Mouse (Mus musculus) T-helper 1 cell (primary cell): ENCODE measurements at regions not wholly inside any gene's neighbourhood (a gene's known extent, or its start where the extent isn't known, plus 50 kb on each side); places are given as distances from the start of the nearest gene placed in this dataset.

ENCODE experiments used
- in situ Hi-C: fragments of 300-600 bp; cut with MboI, MseI; formaldehyde crosslinking; loops from one replicate; pipeline ENCODE4 v1.15.1; 2025; ENCODE audit warnings: high pct_unique_total_duplicates

DNA sequence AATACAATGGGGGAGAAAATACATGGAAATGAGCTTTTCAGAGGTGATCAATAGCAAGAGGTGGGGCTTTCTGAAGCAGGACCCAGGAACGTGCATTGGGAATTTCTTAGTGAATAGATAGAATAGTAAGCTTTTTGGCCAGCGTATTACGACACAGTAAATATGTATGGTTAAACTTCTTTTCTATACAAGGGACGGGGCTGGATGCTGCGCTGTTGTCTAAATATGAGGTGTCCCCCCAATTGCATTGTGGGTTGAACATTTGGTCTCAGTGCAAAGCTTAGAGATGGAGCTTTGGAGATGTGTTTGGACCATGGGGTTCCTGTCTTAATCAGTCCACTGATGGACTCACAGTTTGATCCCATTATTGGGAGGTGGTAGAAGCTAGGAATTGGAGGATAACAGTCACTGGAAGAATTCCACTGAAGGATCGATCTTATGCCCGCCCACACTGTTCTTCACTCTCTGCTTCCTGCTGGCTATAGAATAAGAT, 168.6 kb downstream of the Gm19410 start:
- in situ Hi-C loops = no loop called here

DNA sequence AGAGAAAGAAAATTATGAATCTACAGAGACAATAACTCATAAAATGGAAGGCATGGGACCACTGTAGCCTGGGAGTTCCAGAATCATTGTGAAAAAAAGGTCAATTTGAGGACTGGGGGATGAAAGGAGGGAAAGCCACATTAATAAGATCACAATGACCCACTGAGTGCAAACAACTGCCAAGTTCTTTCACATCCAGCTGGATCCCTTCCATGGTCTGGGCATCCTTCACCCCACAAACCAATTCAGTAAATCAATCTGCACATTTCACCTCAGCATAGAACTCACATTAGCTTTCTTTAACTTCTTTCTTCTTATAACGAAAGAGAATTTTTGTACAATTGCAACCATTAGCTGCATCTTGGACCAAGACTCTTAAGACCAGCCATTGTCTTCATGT, 169.4 kb downstream of the Gm19410 start:
- in situ Hi-C loops = no loop called here

GRCm38 (mm10) chr8:35939199-35939598, 173.6 kb downstream of the Gm19410 start:
- in situ Hi-C loops = no loop called here

DNA sequence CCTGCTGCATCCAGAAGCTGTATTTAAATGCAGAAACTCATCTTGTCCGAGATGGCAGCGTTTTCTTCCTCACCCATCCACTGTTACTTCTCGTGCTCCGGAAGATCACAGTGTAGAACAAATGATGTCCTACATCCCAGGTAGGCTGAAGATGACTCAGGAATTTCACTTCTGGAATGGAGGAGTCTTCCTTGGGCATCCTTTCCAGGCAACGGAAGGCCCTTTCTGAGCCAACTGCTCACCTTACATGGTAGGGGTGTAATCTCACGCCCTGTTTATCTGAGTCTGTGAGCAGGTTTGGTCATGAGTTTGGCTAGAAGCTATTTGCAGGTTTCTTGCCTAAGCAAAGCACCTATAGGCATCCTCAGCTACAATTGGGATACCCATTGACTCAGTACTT, 176.9 kb downstream of the Gm19410 start:
- in situ Hi-C loops = no loop called here

GRCm38 (mm10) chr8:35943686-35944085, 178.1 kb downstream of the Gm19410 start:
- in situ Hi-C loops = no loop called here

DNA sequence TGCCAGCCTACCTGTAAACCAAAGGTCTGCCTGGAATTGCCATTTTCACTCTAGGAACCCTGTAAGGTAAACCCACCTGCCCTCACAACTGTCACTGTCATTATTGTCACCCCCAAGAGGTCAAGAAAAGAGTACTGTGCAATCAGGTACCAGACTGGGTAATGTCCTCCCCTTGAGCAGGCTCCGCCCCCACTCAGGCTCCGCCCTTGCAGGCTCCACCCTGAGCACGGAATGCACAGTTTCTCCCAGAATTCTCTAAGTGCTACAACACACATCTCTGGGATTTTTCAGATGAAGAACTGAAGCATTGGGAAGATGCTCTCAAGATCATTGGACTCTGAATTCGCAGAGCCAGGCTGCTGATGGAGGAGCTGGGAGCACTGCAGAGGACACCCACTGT, 178.9 kb downstream of the Gm19410 start:
- in situ Hi-C loops = no loop called here

DNA sequence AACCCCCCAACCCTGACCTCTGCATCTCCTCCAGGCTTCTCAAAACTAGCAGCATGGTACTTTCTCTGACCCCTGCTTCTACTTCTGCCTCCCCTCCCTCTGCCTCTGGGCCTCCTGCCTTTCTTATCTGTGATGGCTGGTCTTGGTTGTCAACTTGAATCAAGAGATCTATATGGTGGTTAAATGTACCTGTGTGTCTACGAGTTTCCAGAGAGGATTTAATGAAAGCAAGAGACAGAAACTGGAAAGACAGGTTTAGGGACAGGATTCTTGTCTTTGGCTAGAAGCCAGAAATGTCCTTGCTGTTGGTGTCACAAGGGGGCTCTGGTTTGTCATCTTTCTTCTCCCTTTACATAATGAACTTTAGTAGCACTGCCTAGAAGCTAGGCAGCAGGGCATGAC, 180.9 kb downstream of the Gm19410 start:
- in situ Hi-C loops = no loop called here

DNA sequence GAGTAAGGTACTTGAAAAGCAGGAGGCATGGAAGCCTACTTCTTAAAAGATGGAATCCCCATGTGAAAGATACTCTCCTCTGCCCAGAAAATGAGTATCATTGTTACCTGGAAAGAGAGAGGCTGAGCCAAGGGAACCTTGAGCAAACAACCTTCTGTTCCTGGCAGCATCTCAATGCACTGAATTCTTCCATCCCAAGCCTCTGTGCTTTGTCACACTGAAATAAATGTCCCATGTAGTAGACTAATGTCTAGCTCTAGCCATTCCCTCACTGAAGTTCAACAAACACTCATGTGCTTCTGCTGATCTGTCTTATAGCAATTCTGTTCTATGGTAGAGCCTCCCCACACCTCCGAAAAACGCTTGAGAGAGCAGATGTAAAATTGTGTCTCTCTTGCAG, 182.6 kb downstream of the Gm19410 start:
- in situ Hi-C loops = no loop called here

- in situ Hi-C loops = no loop called here
Observed at GRCm38 (mm10) chr8:35948751-35949183, 183.2 kb downstream of the Gm19410 start.

DNA sequence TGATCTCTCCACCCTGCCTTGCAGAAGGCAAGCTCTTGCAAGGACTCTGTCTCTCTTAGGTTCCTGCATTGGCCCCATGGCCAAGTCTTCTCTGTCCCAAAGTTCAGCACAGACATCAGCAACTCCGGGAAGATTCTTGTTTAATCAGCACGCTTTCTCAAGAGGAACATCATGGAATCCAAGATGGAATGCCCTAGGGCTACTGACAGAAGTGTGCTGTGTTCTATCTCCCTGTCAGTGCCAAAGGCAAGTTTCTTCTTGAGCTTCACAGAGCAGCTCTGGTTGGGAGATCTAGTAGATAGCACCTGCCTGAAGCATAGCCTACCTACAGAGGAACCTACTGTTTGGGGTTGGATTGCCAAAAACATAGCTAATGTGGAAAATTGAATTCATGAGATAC, 189.9 kb downstream of the Gm19410 start:
- in situ Hi-C loops = no loop called here

- in situ Hi-C loops = no loop called here
Observed at GRCm38 (mm10) chr8:35956319-35956718, 190.7 kb downstream of the Gm19410 start.

GRCm38 (mm10) chr8:35959201-35959600, 193.6 kb downstream of the Gm19410 start:
- in situ Hi-C loops = no loop called here

- in situ Hi-C loops = no loop called here
Observed at GRCm38 (mm10) chr8:35960867-35961614, 195.5 kb downstream of the Gm19410 start.

GRCm38 (mm10) chr8:35961615-35962220, 196.1 kb downstream of the Gm19410 start:
- in situ Hi-C loops = no loop called here

GRCm38 (mm10) chr8:35964932-35965331, 199.3 kb downstream of the Gm19410 start:
- in situ Hi-C loops = no loop called here

DNA sequence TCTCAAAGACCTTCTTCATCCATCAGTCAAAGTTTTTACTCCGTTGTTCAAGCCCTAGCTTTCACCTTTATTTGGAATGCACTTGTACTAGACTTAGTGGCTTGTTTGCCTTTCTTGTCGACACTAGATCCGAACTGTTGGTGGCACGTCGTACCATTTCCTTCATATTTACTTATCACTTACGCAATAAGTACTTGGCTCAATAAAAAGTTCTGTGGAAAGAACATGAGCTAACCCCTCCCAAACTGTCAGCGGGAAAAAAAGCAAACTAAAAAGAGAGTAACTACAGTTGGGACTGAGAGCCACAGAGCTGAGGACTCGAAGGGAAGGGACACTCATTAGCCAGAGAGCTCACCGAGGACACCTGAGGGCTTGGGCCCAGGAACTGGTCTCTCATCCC, 202.8 kb downstream of the Gm19410 start:
- in situ Hi-C loops = no loop called here

DNA sequence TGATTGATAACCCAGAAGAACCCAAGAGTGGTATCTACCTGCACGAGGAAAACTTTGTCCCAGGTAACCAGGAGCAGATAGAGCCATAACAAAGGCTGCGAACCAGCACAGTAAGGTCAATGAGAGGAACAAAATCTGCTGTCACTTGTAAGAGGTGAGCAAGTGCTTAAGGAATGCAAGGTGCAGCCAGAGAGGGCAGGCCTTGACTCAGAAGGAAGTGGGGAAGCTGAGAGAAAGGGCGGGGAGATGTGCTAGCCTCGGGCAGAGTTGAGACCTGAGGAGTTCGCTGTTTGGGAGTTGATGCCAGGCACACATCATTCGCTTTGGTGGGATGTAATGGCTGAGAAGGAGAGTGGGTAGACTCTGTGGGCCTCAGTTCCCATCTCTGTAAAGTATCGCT, 205.5 kb downstream of the Gm19410 start:
- in situ Hi-C loops = no loop called here

GRCm38 (mm10) chr8:35974323-35975029, 208.9 kb downstream of the Gm19410 start:
- in situ Hi-C loops = no loop called here

- in situ Hi-C loops = no loop called here
Observed at GRCm38 (mm10) chr8:35979638-35980255, 214.2 kb downstream of the Gm19410 start.

- in situ Hi-C loops = no loop called here
Observed at GRCm38 (mm10) chr8:35983083-35983482, 217.5 kb downstream of the Gm19410 start.

- in situ Hi-C loops = no loop called here
Observed at GRCm38 (mm10) chr8:35985152-35985689, 219.6 kb downstream of the Gm19410 start.

DNA sequence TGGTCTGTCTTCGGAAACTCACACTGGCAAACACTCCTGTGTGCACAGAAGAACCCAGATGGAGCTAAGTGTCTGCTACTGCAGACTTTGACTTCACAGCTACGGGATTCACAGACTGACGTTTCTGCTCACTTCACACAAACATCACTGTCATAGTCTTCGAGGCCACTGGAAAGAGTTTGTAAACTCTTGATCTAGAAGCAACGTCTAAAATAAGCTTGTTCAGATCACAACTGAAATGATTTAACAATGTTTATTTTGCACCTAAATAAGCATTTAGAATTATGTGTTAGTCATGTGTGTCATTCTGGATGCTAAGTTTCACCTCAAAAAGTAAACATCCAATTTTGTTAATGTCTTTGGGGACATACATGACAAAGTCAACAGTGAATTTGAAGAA, 221.7 kb downstream of the Gm19410 start:
- in situ Hi-C loops = no loop called here
